Mouse (Mus musculus): Measurements from ENCODE around the gene Acaa1a.

DNA sequence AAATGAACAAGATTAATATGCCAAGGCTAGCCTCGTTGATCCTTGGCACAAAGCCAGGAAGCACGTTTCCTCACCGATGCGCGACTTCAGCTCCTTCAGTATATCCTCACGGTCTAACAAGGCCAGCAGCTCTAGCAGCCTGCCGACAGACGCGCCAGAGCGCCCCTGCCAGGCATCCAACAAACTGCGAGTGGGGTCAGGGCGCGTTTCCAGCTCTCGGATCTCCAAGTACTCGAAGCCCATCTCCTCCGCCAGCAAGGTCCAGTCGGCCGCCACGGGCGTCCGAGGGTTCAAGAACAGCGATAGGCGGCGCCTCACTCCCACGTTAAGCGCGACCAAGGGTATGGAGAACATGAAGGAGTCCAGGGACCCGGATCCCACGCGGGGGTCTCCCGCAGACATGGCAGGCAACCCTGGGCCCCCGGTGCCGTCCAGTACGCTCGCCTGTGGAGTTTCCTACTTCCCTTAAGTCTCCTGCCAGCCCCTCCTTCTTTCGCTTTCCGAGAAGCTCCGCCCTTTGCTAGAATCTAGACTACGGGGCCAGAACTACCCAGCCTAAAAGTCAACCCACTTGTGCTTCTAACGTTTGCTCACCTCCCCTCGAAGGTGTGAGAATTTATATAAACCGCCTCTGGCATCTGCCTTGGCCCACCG is at the start of gene Acaa1a:
- TF ChIP-seq POLR2A (IDR thresholded peaks at IDR 0.05; ENCODE audit: borderline replicate concordance, extremely low read depth, insufficient read depth, insufficient read length, poor library complexity, severe bottlenecking) (no peak), CTCF (IDR thresholded peaks at IDR 0.05; ENCODE audit: borderline replicate concordance, extremely low read depth, insufficient read depth, insufficient read length) (no peak)

Measured in brain, embryonic 14.5 days (tissue).